Mouse (Mus musculus) liver, postnatal 0 days (tissue): ENCODE results near the gene Retreg3. TPM values are rescaled to one million over a fixed set of nuclear protein-coding genes. Genes with fewer than 3 reads are reported as not detected.

Source experiments
- ATAC-seq: fragments of 200-750 bp; cut with Nextera tagmentation; 2 replicates; pipeline ENCODE4 v1.8.0; 2017; ENCODE audit warnings: mild to moderate bottlenecking, moderate library complexity
- DNase-seq: peaks from one replicate; pipeline ENCODE4 v3.0.0-alpha.2; 2016
- H3K27ac ChIP-seq: fragments of 300-500 bp; sonication (generic); 2 replicates; pipeline ENCODE4 v1.5.1; 2014; ENCODE audit warnings: antibody characterized with exemption, moderate library complexity, mild to moderate bottlenecking, low read depth
- H3K27me3 ChIP-seq: fragments of 300-500 bp; sonication (generic); 2 replicates; pipeline ENCODE4 v1.6.1; 2014; ENCODE audit warnings: low read length, control low read depth, mixed read lengths; ENCODE audit not compliant: insufficient read depth
- H3K36me3 ChIP-seq: fragments of 300-500 bp; sonication (generic); replicated peaks from 2 replicates; pipeline ENCODE4 v1.6.1; 2014; ENCODE audit warnings: mild to moderate bottlenecking, control low read depth, low read length, moderate library complexity, mixed read lengths; ENCODE audit not compliant: insufficient read depth
- H3K4me1 ChIP-seq: fragments of 300-500 bp; sonication (generic); 2 replicates; pipeline ENCODE4 v1.6.1; 2014; ENCODE audit warnings: antibody characterized with exemption, mild to moderate bottlenecking, control low read depth; ENCODE audit not compliant: insufficient read depth
- H3K4me2 ChIP-seq: fragments of 300-500 bp; sonication (generic); 2 replicates; pipeline ENCODE4 v1.6.1; 2014; ENCODE audit warnings: low read depth, mild to moderate bottlenecking, low read length, moderate library complexity, mixed read lengths
- H3K4me3 ChIP-seq: fragments of 300-500 bp; sonication (generic); 2 replicates; pipeline ENCODE4 v1.5.1; 2014; ENCODE audit warnings: low read depth, low read length
- H3K9ac ChIP-seq: fragments of 300-500 bp; sonication (generic); replicated peaks from 2 replicates; pipeline ENCODE4 v1.6.1; 2014; ENCODE audit warnings: mild to moderate bottlenecking, moderate library complexity
- H3K9me3 ChIP-seq: fragments of 300-500 bp; sonication (generic); 2 replicates; pipeline ENCODE4 v1.6.1; 2016; ENCODE audit warnings: mild to moderate bottlenecking, control low read depth, low read length, mixed read lengths
- CTCF ChIP-seq: sonication (generic); IDR thresholded peaks from 2 replicates; pipeline ENCODE4 v1.5.1; 2016; ENCODE audit warnings: antibody characterized with exemption, low read depth
- EP300 ChIP-seq: IDR thresholded peaks from 2 replicates; pipeline ENCODE4 v1.6.1; 2016; ENCODE audit warnings: antibody characterized with exemption, low read depth, mild to moderate bottlenecking
- WGBS: fragments of 180-500 bp; shearing (Covaris S2); extraction: QIAGEN DNeasy Blood & Tissue Kit; methylation state at CpG from one replicate; pipeline ENCODE4 v1.1.7; 2014; ENCODE audit not compliant: insufficient replicate concordance; 5-methylcytosine and 5-hydroxymethylcytosine counted together
- polyA plus RNA-seq: library from polyadenylated mRNA; unstranded; fragments of >200 nt; fragmentation: Nextera tagmentation; extraction: Ambion mirVana; gene quantifications from 2 replicates; pipeline ENCODE4 v1.2.1, GENCODE M21; 2015

Gene Retreg3
- polyA plus RNA-seq, 1 experiment from 2014 or later = 9.4 TPM

DNA sequence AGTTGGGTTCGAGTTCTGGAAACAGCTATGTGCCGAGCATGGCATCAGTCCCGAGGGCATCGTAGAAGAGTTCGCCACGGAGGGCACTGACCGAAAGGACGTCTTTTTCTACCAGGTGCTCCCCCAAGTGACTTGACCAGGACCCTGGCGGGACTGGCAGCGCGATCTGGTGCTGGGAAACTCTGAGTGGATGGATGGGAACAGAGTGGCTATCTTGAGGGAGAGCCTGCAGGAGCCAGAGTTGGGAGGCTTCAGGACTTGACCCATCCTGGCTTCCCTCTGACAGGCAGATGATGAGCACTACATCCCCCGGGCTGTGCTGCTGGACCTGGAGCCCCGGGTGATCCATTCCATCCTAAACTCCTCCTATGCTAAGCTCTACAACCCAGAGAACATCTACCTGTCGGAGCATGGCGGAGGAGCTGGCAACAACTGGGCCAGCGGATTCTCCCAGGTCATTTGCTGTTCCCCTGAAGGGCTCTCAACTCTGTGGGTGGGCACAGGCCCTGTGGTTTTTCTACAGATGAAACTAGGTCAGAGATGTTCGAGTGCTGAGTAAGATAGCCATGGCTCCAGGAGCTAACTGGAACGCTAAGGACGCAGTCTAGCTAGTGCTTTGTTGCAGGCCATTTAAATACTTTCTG lies 974 bp upstream of the Retreg3 start:
- peak overlapping the region; percentile 71 for H3K9ac ChIP-seq
- DNase-seq = peak; percentile 28
- peak overlapping the region; percentile 86 for H3K4me3 ChIP-seq
- no peak for ATAC-seq
- no peaks in the 10 kb centered on the region for H3K27me3 ChIP-seq
- 22% methylated on average over 19 of the region's 19 CpGs for WGBS
- no peaks in the 10 kb centered on the region for H3K9me3 ChIP-seq
- H3K4me2 ChIP-seq = peak overlapping the region; percentile 88
- peaks cover 4% of the 10 kb centered on the region for H3K36me3 ChIP-seq
- peaks cover 19% of the 10 kb centered on the region for H3K4me1 ChIP-seq
- TF ChIP-seq EP300 (no peak), CTCF (no peak)
- peak overlapping the region; percentile 81 for H3K27ac ChIP-seq

DNA sequence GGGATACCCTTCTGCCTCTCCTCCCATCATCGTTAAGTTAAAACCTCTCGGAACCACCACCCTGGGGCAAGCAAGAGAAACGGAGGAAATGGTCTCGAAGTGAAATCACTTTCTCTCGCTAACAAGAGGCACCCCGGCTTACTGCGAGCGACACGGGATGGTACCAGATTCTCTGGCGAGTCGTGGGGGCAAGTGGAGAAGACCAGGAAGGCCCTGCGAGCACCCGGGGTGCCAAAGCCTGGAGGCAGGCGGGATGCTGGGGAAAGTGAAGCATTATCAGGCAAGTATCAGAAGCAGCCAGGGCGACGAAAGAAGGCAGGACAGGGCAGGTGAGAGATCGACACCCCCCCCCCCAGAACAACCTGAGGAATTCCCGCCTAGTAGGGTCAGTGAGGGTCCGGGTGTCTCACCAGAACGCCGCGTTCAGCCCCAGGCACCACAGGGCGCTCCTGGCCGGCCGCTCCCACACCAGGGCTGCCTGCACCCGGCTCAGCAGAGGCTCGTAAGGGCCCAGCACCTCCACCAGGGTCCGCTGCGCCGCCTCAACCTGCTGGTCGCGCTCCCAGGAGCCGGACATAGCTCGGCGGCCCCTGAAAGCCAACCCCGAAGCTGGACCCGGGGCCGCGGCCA lies 447 bp downstream of the Retreg3 start:
- Histone ChIP-seq H3K9ac (peak overlapping the region; percentile 88), H3K27me3 (no peaks in the 10 kb centered on the region), H3K9me3 (no peaks in the 10 kb centered on the region), H3K36me3 (peaks cover 4% of the 10 kb centered on the region; the same call in 1 of the 2 replicates), H3K4me3 (peak overlapping the region; percentile 86), H3K4me1 (peaks cover 23% of the 10 kb centered on the region), H3K27ac (peak overlapping the region; percentile 94), H3K4me2 (peak overlapping the region; percentile 88)
- WGBS = under 1% methylated on average over 28 of the region's 39 CpGs
- no peak for TF ChIP-seq EP300
- TF ChIP-seq CTCF = peak; percentile 42
- ATAC-seq (peak; percentile 74), DNase-seq (no peak)

- ATAC-seq = no peak
- DNase-seq = no peak
- peak overlapping the region; percentile 86 for H3K4me3 ChIP-seq
- H3K36me3 ChIP-seq = peaks cover 4% of the 10 kb centered on the region; the same call in 1 of the 2 replicates
- no peaks in the 10 kb centered on the region for H3K27me3 ChIP-seq
- no peaks in the 10 kb centered on the region for H3K9me3 ChIP-seq
- H3K4me1 ChIP-seq = peaks cover 23% of the 10 kb centered on the region
- H3K4me2 ChIP-seq = peak overlapping the region; percentile 88
- TF ChIP-seq CTCF (no peak), EP300 (no peak)
- WGBS = 13% methylated on average over 4 of the region's 4 CpGs
- peak overlapping the region; percentile 88 for H3K9ac ChIP-seq
- H3K27ac ChIP-seq = peak overlapping the region; percentile 94
Measured at GRCm38 (mm10) chr11:101118105-101118504, 1.6 kb downstream of the Retreg3 start.

GRCm38 (mm10) chr11:101115564-101115963 lies 4.1 kb downstream of the Retreg3 start:
- Histone ChIP-seq H3K9ac (no peak overlapping the region), H3K4me1 (peaks cover 19% of the 10 kb centered on the region), H3K9me3 (no peaks in the 10 kb centered on the region), H3K27me3 (no peaks in the 10 kb centered on the region), H3K36me3 (peaks cover 4% of the 10 kb centered on the region; the same call in 1 of the 2 replicates), H3K27ac (no peak overlapping the region), H3K4me3 (no peak overlapping the region), H3K4me2 (no peak overlapping the region)
- WGBS = 56% methylated on average over 2 of the region's 2 CpGs
- ATAC-seq (no peak), DNase-seq (no peak)
- no peak for TF ChIP-seq CTCF
- no peak for TF ChIP-seq EP300

- ATAC-seq = no peak
- DNase-seq = no peak
- TF ChIP-seq CTCF (no peak), EP300 (no peak)
- H3K4me2 ChIP-seq = no peak overlapping the region
- WGBS = 93% methylated on average over 3 of the region's 3 CpGs
- no peaks in the 10 kb centered on the region for H3K9me3 ChIP-seq
- H3K9ac ChIP-seq = no peak overlapping the region
- H3K4me1 ChIP-seq = 0 out of 2 replicates have a peak, but pooled peaks cover 5% of the 10 kb centered on the region
- no peaks in the 10 kb centered on the region for H3K27me3 ChIP-seq
- no peak overlapping the region for H3K27ac ChIP-seq
- H3K36me3 ChIP-seq = peaks cover 9% of the 10 kb centered on the region; the same call in 1 of the 2 replicates
- no peak overlapping the region for H3K4me3 ChIP-seq
Measured at GRCm38 (mm10) chr11:101112186-101112585, 7.5 kb downstream of the Retreg3 start.

GRCm38 (mm10) chr11:101111178-101111577 lies 8.5 kb downstream of the Retreg3 start:
- Histone ChIP-seq H3K4me1 (0 out of 2 replicates have a peak, but pooled peaks cover 5% of the 10 kb centered on the region), H3K36me3 (peaks cover 5% of the 10 kb centered on the region; the same call in 1 of the 2 replicates), H3K9ac (no peak overlapping the region), H3K27ac (no peak overlapping the region), H3K27me3 (no peaks in the 10 kb centered on the region), H3K4me3 (no peak overlapping the region), H3K9me3 (no peaks in the 10 kb centered on the region), H3K4me2 (no peak overlapping the region)
- 82% methylated on average over 4 of the region's 4 CpGs for WGBS
- no peak for TF ChIP-seq EP300
- no peak for TF ChIP-seq CTCF
- no peak for DNase-seq
- ATAC-seq = no peak
